Mouse (Mus musculus) testis, adult 2 months (tissue): ENCODE results near the gene Snd1.

Experiments used
- CTCF ChIP-seq: fragments of 200-500 bp; IDR thresholded peaks from 2 replicates; pipeline ENCODE4 v1.5.1; 2012; ENCODE audit warnings: low read depth, mild to moderate bottlenecking, inconsistent platforms, low read length, moderate library complexity; ENCODE audit not compliant: control insufficient read depth, insufficient read depth, insufficient replicate concordance
- POLR2A ChIP-seq: fragments of 200-500 bp; IDR thresholded peaks from 2 replicates; pipeline ENCODE4 v1.6.1; 2012; ENCODE audit warnings: low read depth, mild to moderate bottlenecking, inconsistent platforms, low read length, moderate library complexity; ENCODE audit not compliant: control insufficient read depth

- TF ChIP-seq CTCF (no peak), POLR2A (no peak)
Observed at GRCm38 (mm10) chr6:28464630-28465029, 10.3 kb upstream of the Snd1 start.
